Mouse (Mus musculus) urinary bladder, postnatal 25 days (tissue): ENCODE results near the gene Gtf2b.

Experiments used
- DNase-seq: peaks from one replicate; pipeline ENCODE4 v3.0.0; 2022; ENCODE audit warnings: low spot score

The Gtf2b gene

DNA sequence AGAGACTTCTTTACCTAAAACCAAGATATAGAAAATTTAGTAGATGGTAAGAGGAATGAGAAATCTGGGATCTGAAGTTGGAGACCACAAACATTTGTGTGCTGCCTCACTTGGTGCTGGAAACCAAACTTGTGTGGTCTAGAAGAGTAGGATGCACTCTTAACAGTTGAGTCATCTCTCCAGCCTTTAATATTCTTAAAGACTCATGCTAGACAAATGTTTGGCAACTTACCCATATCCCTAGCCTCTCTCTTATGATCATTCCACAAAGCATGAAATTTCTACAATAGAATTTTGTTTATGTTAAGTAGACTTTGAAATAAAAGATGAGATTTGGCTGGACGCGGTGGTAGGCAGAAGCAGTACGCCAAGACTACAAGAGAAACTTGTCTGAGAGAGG, 52.7 kb downstream of the Gtf2b start:
- DNase-seq: no peak

DNA sequence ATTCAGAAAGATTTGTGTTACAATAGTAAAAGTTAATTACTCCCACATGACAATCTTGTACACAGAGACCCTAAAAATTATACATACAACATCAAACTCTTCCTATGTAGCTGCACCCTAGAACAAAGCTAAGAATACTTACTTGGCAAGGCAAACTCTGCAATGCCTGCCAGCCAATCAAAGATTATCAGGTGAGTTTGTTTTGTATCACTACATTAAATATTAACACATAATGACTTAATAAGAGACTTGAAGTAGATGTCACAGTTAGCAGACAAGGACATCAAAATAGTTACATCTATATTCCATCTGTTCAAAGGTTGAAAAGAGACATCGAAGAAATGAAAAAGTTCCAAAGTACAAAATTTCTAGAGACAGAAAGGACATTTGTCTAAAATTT, 58.8 kb downstream of the Gtf2b start:
- no peak for DNase-seq

DNA sequence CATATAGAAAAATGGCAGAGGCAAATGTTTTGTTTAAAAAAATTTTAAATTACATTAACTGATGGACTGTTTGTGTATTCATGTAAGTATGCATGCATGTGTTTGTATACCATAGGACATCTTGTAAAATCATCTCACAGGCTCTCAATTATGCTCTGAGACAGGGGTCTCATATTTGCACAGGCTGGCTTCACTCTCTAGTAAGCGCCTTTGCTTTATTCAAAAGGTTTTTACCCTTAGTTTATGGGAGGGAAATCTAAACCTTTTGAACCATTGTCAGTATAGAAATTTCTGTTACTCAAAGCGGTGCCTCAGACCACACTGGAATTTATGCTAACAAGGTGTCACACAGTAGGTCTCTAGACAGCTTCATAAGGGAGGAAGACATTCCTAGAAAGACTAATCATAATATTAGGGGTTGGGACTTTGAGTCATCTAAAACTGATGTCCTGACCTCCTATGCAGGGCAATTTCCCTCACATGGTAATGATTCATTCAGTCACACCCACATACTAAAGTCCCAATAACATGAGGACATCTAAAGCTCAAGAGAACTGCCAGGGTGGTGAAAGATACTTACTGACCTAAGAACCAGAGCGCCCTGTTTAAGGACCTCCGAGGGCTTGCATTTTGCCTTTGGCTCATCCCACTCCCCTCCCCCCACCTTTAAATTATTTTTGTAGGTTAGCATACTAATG, 61.8 kb downstream of the Gtf2b start:
- DNase-seq: no peak

DNA sequence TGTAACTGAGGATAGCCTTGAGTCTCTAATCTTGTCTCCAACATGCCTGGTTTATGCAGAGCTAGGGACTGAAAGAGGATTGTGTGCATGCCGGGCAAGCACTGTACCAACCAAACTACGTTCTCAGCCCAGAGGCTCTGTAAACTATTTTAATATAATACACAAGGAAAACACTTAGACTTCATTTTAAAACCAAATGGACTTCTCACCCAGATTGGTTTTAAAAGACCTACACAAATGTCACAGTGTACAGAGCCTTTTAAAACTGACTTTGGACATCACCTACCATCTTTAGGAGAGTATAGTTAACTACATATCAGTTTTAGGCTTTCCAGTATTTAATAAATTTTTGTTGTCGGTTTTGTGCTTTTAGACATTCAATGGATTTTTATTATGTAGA, 68.1 kb downstream of the Gtf2b start:
- DNase-seq: no peak
